Mouse (Mus musculus): ENCODE results near the gene Rhebl1. TPM values are rescaled to one million over a fixed set of nuclear protein-coding genes. Genes with fewer than 3 reads are reported as not detected.

Rhebl1 gene
- total and polyA plus RNA-seq, 3 experiments, result 10.1 to 16.6 TPM; not detected in 1

- no peaks in the 10 kb centered on the region for H3K27me3 ChIP-seq (ENCODE audit: control insufficient read depth in 1 of 2, insufficient read depth in 2 of 2, low read length in 2 of 2)
- H3K4me1 ChIP-seq (ENCODE audit: control insufficient read depth in 1 of 2, insufficient read depth in 2 of 2, low read length in 2 of 2), result peaks cover 14 to 21% of the 10 kb centered on the region in 2 experiments
- DNase-seq (ENCODE audit: low read depth, low spot score), result peak; percentile 55
- peaks cover under 1 to 23% of the 10 kb centered on the region in 2 experiments; a peak in 3 of 4 replicates for H3K36me3 ChIP-seq (ENCODE audit: control insufficient read depth in 1 of 2, insufficient read depth in 2 of 2, low read length in 2 of 2)
- peaks cover 61% of the 10 kb centered on the region for H3K79me2 ChIP-seq (ENCODE audit: control insufficient read depth, insufficient read depth, low read length, poor library complexity)
- no peaks in the 10 kb centered on the region for H3K9me3 ChIP-seq (replicated peaks; ENCODE audit: insufficient read depth, low read length)
- peak within 1 kb of the TSS; percentile 96 for H3K9ac ChIP-seq (ENCODE audit: control insufficient read depth, low read depth, low read length, poor library complexity, severe bottlenecking)
- H3K27ac ChIP-seq (ENCODE audit: control insufficient read depth, low read depth, low read length), result peak within 1 kb of the TSS; percentile 86
- H3K4me3 ChIP-seq (ENCODE audit: control insufficient read depth in 1 of 2, insufficient read depth in 1 of 2, low read depth in 2 of 2, low read length in 2 of 2), result peak within 1 kb of the TSS; percentile 78 to 92
- peak; percentile 89; the same call in 1 of the 2 replicates for TF ChIP-seq UBTF (IDR thresholded peaks at IDR 0.05; ENCODE audit: borderline replicate concordance, insufficient read depth, low read depth, low read length)
- TF ChIP-seq ZNF384 (IDR thresholded peaks at IDR 0.05; ENCODE audit: low read depth, low read length), result peak; percentile 38
- no peak; the same call in 1 of the 2 replicates for TF ChIP-seq MAZ (IDR thresholded peaks at IDR 0.05; ENCODE audit: low read depth, low read length)
- TF ChIP-seq CHD1 (IDR thresholded peaks at IDR 0.05; ENCODE audit: low read depth, low read length), result no peak
- peak; percentile 19; the same call in 1 of the 2 replicates for TF ChIP-seq TCF12 (IDR thresholded peaks at IDR 0.05; ENCODE audit: low read depth, low read length)
- no peak for TF ChIP-seq ZMIZ1 (IDR thresholded peaks at IDR 0.05; ENCODE audit: low read depth, low read length)
- no peak for TF ChIP-seq RAD21 (IDR thresholded peaks at IDR 0.05; ENCODE audit: low read depth, low read length)
- TF ChIP-seq GABPA (IDR thresholded peaks at IDR 0.05; ENCODE audit: low read depth, low read length), result no peak
Observed at GRCm38 (mm10) chr15:98871070-98871915, 23.0 kb downstream of the Rhebl1 start, which contains the start of gene Kmt2d. Kmt2d (minus strand) TSS chr15:98871204.

GRCm38 (mm10) chr15:98870179-98871069 is 23.9 kb downstream of the Rhebl1 start:
- peaks cover 14 to 21% of the 10 kb centered on the region in 2 experiments for H3K4me1 ChIP-seq (ENCODE audit: control insufficient read depth in 1 of 2, insufficient read depth in 2 of 2, low read length in 2 of 2)
- H3K36me3 ChIP-seq (ENCODE audit: control insufficient read depth in 1 of 2, insufficient read depth in 2 of 2, low read length in 2 of 2), result peaks cover 2 to 23% of the 10 kb centered on the region in 2 experiments; a peak in 3 of 4 replicates
- peak; percentile 54 for DNase-seq (ENCODE audit: low read depth, low spot score)
- H3K27ac ChIP-seq (ENCODE audit: control insufficient read depth, low read depth, low read length), result peak overlapping the region; percentile 86
- H3K79me2 ChIP-seq (ENCODE audit: control insufficient read depth, insufficient read depth, low read length, poor library complexity), result peaks cover 66% of the 10 kb centered on the region
- peak overlapping the region; percentile 96 for H3K9ac ChIP-seq (ENCODE audit: control insufficient read depth, low read depth, low read length, poor library complexity, severe bottlenecking)
- H3K27me3 ChIP-seq (ENCODE audit: control insufficient read depth in 1 of 2, insufficient read depth in 2 of 2, low read length in 2 of 2), result no peaks in the 10 kb centered on the region
- H3K4me3 ChIP-seq (ENCODE audit: control insufficient read depth in 1 of 2, insufficient read depth in 1 of 2, low read depth in 2 of 2, low read length in 2 of 2), result peak overlapping the region; percentile 78 to 92
- no peaks in the 10 kb centered on the region for H3K9me3 ChIP-seq (replicated peaks; ENCODE audit: insufficient read depth, low read length)
- TF ChIP-seq POLR2A (IDR thresholded peaks at IDR 0.05; ENCODE audit: control insufficient read depth in 1 of 2, insufficient read depth in 1 of 2, low read depth in 1 of 2, low read length in 2 of 2, poor library complexity in 1 of 2) (0 out of 4 replicates have a peak, but pooled peaks of 1 of the 2 experiments have one; percentile 10), MAFK (IDR thresholded peaks at IDR 0.05; ENCODE audit: borderline replicate concordance, low read depth, low read length) (no peak), MAX (IDR thresholded peaks at IDR 0.05; ENCODE audit: low read length) (0 out of 2 replicates have a peak, but pooled peaks have one; percentile 8), TBP (IDR thresholded peaks at IDR 0.05; ENCODE audit: low read depth, low read length) (no peak), RAD21 (IDR thresholded peaks at IDR 0.05; ENCODE audit: low read depth, low read length) (no peak), CHD2 (IDR thresholded peaks at IDR 0.05; ENCODE audit: low read length) (no peak), UBTF (IDR thresholded peaks at IDR 0.05; ENCODE audit: borderline replicate concordance, insufficient read depth, low read depth, low read length) (no peak), ZNF384 (IDR thresholded peaks at IDR 0.05; ENCODE audit: low read depth, low read length) (no peak), E2F4 (IDR thresholded peaks at IDR 0.05; ENCODE audit: borderline replicate concordance, low read depth, low read length) (no peak), BHLHE40 (IDR thresholded peaks at IDR 0.05; ENCODE audit: borderline replicate concordance, low read depth, low read length) (no peak), EP300 (IDR thresholded peaks at IDR 0.05; ENCODE audit: low read depth in 1 of 2, low read length in 2 of 2) (no peak), HCFC1 (IDR thresholded peaks at IDR 0.05; ENCODE audit: low read depth, low read length) (0 out of 2 replicates have a peak, but pooled peaks have one; percentile 7), ZMIZ1 (IDR thresholded peaks at IDR 0.05; ENCODE audit: low read depth, low read length) (no peak), MAZ (IDR thresholded peaks at IDR 0.05; ENCODE audit: low read depth, low read length) (no peak), TAL1 (IDR thresholded peaks at IDR 0.05; ENCODE audit: low read length) (no peak), NRF1 (IDR thresholded peaks at IDR 0.05; ENCODE audit: insufficient read depth, low read depth, low read length, poor library complexity, severe bottlenecking) (no peak), ZKSCAN1 (IDR thresholded peaks at IDR 0.05; ENCODE audit: low read depth, low read length) (0 out of 2 replicates have a peak, but pooled peaks have one; percentile 22), MYB (IDR thresholded peaks at IDR 0.05; ENCODE audit: low read depth, low read length) (no peak), SIN3A (IDR thresholded peaks at IDR 0.05; ENCODE audit: low read length) (peak; percentile 27; the same call in 1 of the 2 replicates), MEF2A (IDR thresholded peaks at IDR 0.05; ENCODE audit: extremely low read depth, insufficient replicate concordance, low read depth, low read length, poor library complexity, severe bottlenecking) (no peak), ELF1 (IDR thresholded peaks at IDR 0.05; ENCODE audit: low read depth, low read length) (no peak)
